Mouse (Mus musculus): ENCODE measurements around the gene Ifnar2. TPM values are rescaled to one million over a fixed set of nuclear protein-coding genes. Genes with fewer than 3 reads are reported as not detected.

Gene Ifnar2
- polyA plus RNA-seq, 1 experiment from 2014 or later = 33.5 TPM

DNA sequence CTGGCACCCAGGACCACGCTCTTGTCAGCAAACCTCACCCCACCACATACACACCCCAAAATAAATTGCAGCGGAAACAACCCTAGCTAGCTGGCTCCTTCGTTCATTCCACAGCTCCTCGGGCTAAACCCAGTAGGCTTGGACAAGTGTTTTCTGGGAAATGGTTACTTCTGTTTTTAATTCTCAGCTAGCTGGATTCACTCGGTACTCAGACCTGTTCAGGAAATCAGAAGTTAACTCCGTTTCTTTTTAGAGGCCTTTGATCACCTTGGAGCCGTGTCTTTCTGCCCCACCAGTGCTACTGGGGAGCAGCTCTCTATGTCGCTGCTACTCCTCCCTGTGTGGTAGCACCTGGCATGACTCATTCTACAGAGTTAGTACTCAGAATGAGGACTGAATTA is 70.6 kb downstream of the Ifnar2 start:
- no peaks in the 10 kb centered on the region for H3K9me3 ChIP-seq
- H3K4me2 ChIP-seq = no peak overlapping the region
- no peak overlapping the region for H3K4me3 ChIP-seq
- 82% methylated on average over 8 of the region's 8 CpGs for WGBS
- no peak for ATAC-seq (replicated peaks)
- no peaks in the 10 kb centered on the region for H3K4me1 ChIP-seq
- H3K27me3 ChIP-seq (replicated peaks) = no peaks in the 10 kb centered on the region
- H3K9ac ChIP-seq = no peak overlapping the region
- no peak overlapping the region for H3K27ac ChIP-seq
- no peaks in the 10 kb centered on the region for H3K36me3 ChIP-seq (replicated peaks)

DNA sequence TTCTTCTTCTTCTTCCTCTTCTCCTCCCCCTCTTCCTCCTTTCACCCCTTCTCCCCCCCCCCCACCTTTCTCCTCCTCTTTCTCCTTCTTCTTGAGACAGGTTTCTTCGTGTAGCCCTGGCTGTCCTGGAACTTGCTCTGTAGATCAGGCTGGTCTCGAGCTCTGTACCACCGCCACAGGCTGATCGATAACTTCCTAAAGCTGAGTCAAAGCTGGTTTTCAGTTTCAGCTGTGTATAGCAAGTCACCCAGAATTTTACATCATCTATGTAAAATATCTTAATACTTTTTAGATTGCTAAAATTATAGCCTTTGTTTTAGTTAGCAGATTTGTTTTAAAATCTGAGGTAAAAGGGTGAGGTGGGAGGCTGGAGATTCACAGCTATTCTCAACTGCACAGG is 72.3 kb downstream of the Ifnar2 start:
- H3K4me2 ChIP-seq = no peak overlapping the region
- H3K27ac ChIP-seq = no peak overlapping the region
- H3K9ac ChIP-seq = no peak overlapping the region
- H3K9me3 ChIP-seq = no peaks in the 10 kb centered on the region
- no peaks in the 10 kb centered on the region for H3K4me1 ChIP-seq
- no peak overlapping the region for H3K4me3 ChIP-seq
- H3K36me3 ChIP-seq (replicated peaks) = no peaks in the 10 kb centered on the region
- WGBS = 84% methylated on average over 4 of the region's 4 CpGs
- no peak for ATAC-seq (replicated peaks)
- H3K27me3 ChIP-seq (replicated peaks) = no peaks in the 10 kb centered on the region

DNA sequence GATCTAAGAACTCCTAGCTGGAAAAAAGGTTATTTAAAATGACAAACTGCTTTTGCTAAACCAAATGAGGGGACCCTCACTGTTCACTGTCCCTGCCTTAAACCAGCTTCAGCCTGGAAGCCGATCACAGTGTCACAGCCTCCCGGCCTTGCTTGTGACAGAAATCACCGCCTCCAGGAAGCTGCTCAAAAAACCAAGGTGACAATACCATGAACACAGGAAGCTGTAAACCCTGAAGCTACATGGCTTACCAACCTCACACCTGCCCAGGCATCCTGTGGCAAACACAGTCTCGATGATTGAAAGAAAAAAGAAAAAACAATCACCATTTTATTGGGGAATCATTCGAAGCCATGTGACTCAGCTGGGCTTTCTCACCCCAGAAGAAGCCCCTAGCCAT is 73.0 kb downstream of the Ifnar2 start:
- H3K36me3 ChIP-seq (replicated peaks) = no peaks in the 10 kb centered on the region
- H3K27me3 ChIP-seq (replicated peaks) = no peaks in the 10 kb centered on the region
- ATAC-seq (replicated peaks) = no peak
- WGBS = 85% methylated on average over 5 of the region's 5 CpGs
- no peak overlapping the region for H3K27ac ChIP-seq
- no peak overlapping the region for H3K4me3 ChIP-seq
- no peaks in the 10 kb centered on the region for H3K4me1 ChIP-seq
- H3K4me2 ChIP-seq = no peak overlapping the region
- no peak overlapping the region for H3K9ac ChIP-seq
- H3K9me3 ChIP-seq = no peaks in the 10 kb centered on the region

DNA sequence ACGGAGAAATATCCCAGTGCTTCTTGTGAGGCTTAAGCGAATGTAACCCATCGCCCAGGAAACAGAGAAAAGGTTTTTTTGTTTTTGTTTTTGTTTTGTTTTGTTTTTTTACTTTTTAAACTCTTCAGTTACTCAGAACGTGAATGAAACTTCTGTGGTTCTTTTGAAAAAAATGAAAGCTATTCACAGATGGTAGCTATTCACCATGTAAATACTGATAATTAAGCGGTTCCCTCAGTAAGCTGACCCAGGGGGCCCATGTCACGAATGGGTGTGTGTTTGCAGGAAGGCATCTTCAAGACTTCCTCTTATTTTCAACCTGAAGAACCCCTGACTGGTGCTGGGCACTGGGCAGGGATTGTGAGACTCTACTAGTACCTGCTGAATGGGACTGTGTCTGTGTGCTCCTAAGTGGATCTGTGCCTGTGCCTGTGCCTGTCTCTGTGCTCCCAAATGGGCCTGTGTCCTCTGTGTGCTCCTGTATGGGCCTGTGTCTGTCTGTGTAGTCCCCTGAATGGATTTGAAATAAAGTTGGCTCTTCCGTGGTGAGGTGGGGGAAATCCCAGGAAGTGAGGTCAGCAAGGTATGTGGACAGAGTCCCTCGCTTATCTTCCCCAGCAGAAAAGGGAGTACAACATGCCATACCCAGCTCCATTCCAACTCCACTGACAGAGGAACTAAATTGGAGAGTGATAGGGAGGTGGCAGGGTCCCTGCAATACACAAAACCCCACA is 74.4 kb downstream of the Ifnar2 start:
- H3K27ac ChIP-seq = no peak overlapping the region
- no peaks in the 10 kb centered on the region for H3K36me3 ChIP-seq (replicated peaks)
- H3K4me3 ChIP-seq = no peak overlapping the region
- no peaks in the 10 kb centered on the region for H3K4me1 ChIP-seq
- H3K9me3 ChIP-seq = no peaks in the 10 kb centered on the region
- WGBS = 84% methylated on average over 8 of the region's 8 CpGs
- H3K4me2 ChIP-seq = no peak overlapping the region
- H3K27me3 ChIP-seq (replicated peaks) = no peaks in the 10 kb centered on the region
- ATAC-seq (replicated peaks) = no peak
- no peak overlapping the region for H3K9ac ChIP-seq

DNA sequence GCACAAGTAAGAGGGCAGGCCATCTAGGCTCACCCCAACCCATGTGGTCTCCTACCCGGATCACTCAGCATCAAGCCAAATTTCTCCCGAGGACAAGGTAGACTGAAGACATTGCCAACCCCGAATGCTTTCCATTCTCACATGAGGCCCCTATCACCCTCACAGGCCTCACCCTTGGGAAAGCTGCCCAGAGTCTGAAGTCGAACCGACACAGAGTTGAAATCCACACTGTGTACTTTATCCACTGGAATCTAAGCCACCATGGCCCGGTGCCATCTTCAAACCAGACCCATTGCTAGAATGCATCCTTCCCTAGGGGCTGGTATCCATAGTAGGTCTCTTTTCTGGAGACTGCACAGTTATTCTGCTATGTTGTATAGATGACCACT is 74.9 kb downstream of the Ifnar2 start:
- ATAC-seq (replicated peaks) = no peak
- Histone ChIP-seq H3K9ac (no peak overlapping the region), H3K4me2 (no peak overlapping the region), H3K27me3 (replicated peaks) (no peaks in the 10 kb centered on the region), H3K4me1 (no peaks in the 10 kb centered on the region), H3K4me3 (no peak overlapping the region), H3K36me3 (replicated peaks) (no peaks in the 10 kb centered on the region), H3K9me3 (no peaks in the 10 kb centered on the region), H3K27ac (no peak overlapping the region)
- 82% methylated on average over 6 of the region's 6 CpGs for WGBS

DNA sequence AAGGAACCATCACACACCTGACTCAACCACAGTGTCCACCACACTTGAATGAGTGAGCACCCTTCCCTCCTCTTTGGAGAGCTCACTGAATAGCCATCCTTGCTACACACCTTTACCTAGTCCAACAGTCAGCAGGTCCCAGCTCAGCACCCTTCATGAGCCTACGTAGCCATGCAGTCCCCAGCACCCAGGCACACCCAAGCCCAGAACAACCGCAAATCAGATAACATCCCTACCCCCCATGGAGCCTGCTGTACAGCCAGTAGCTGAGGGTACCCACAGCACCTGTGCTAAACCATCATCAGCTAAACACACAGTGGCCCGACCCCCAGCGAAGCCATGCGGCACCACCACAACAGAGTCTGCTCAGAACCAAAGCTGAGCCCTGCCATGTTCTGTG is 75.5 kb downstream of the Ifnar2 start:
- Histone ChIP-seq H3K4me1 (no peaks in the 10 kb centered on the region), H3K4me3 (no peak overlapping the region), H3K36me3 (replicated peaks) (no peaks in the 10 kb centered on the region), H3K9ac (no peak overlapping the region), H3K4me2 (no peak overlapping the region), H3K9me3 (no peaks in the 10 kb centered on the region), H3K27ac (no peak overlapping the region), H3K27me3 (replicated peaks) (no peaks in the 10 kb centered on the region)
- 94% methylated on average over 5 of the region's 5 CpGs for WGBS
- ATAC-seq (replicated peaks) = no peak

DNA sequence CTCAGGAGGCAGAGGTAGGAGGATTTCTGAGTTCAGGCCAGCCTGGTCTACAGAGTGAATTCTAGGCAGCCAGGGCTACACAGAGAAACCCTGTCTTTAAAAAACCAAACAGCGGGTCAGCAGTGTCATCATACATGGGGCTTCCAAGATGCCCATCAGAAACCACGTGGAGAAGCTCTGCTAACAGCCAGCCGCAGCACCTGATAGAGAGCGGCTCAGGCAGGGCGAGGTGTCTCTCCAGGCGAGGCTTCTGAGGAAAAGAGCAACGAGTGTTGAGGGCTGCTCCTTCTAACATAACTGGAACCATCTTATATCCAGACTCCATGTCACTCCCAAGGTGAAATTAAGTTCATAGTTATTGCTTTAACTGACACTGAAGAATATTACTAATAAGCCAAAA is 76.3 kb downstream of the Ifnar2 start:
- no peak overlapping the region for H3K27ac ChIP-seq
- no peak overlapping the region for H3K4me2 ChIP-seq
- no peaks in the 10 kb centered on the region for H3K4me1 ChIP-seq
- 88% methylated on average over 7 of the region's 7 CpGs for WGBS
- H3K9ac ChIP-seq = no peak overlapping the region
- no peaks in the 10 kb centered on the region for H3K9me3 ChIP-seq
- H3K4me3 ChIP-seq = no peak overlapping the region
- no peaks in the 10 kb centered on the region for H3K27me3 ChIP-seq (replicated peaks)
- no peaks in the 10 kb centered on the region for H3K36me3 ChIP-seq (replicated peaks)
- no peak for ATAC-seq (replicated peaks)

DNA sequence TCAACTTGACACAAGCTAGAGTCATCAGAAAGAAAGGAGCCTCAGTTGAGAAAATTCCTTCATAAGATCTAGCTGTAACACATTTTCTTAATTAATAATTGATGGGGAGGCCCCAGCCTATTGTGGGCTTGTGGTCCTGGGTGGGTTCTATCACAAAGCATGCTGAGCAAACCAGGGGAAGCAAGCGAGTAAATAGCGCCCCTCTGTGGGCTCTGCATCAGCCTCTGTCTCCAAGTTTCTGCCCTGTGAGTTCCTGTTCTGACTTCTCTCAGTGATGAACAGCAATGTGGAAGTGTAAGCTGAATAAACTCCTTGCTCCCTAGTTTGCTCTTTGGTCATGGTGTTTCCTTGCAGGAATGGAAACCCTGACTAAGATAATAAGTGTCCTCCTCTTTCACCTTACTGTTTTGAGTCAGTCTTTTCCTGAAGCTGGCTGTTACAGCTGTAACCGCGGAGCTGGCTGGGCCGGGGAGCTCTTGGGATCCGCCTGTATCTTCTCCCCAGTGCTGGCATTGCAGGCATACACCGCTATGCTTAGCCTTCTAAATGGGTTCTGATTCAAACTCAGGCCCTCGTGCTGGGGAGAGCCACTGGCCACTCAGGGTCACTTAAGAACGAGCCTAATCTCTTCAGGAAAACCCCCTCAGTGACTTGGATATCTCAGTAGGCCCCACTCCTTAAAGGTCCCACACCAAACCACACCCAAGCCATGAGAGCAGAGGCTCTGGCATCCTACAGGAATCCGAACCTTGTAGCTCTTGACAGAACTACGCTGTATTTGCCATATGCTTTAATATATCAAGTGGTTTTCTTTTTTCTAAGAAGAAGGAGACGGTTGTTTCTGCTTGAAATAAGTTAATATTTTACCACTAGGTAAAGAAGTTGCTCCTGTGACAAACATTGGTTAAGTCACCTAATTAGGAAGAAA is 77.8 kb downstream of the Ifnar2 start:
- Histone ChIP-seq H3K27me3 (replicated peaks) (no peaks in the 10 kb centered on the region), H3K36me3 (replicated peaks) (no peaks in the 10 kb centered on the region), H3K4me3 (no peak overlapping the region), H3K9me3 (no peaks in the 10 kb centered on the region), H3K9ac (no peak overlapping the region), H3K27ac (no peak overlapping the region), H3K4me2 (no peak overlapping the region), H3K4me1 (no peaks in the 10 kb centered on the region)
- 84% methylated on average over 12 of the region's 12 CpGs for WGBS
- no peak for ATAC-seq (replicated peaks)

DNA sequence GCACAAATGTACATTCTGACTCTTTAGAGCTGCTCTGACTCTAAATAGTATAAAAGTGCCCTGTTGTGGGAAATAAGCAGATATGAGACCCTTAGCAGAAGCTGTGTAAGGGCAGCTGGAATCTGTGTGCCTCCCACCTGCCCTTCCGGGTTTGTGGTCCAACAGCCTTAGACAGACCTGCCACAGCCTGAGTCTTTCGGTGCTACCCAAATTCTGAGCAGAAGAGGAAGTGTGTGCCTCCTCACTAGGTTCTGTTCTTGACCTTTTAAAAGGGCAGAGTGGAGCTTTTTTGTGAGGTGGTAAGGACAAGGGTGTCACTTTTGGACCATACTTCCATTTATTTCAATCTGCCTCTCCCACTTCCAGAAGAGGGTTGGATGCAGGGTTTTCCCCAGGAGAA is 79.4 kb downstream of the Ifnar2 start:
- Histone ChIP-seq H3K36me3 (replicated peaks) (no peaks in the 10 kb centered on the region), H3K9ac (no peak overlapping the region), H3K4me3 (no peak overlapping the region), H3K9me3 (no peaks in the 10 kb centered on the region), H3K27me3 (replicated peaks) (no peaks in the 10 kb centered on the region), H3K4me2 (no peak overlapping the region), H3K27ac (no peak overlapping the region), H3K4me1 (no peaks in the 10 kb centered on the region)
- 84% methylated on average over 2 of the region's 2 CpGs for WGBS
- ATAC-seq (replicated peaks) = no peak

DNA sequence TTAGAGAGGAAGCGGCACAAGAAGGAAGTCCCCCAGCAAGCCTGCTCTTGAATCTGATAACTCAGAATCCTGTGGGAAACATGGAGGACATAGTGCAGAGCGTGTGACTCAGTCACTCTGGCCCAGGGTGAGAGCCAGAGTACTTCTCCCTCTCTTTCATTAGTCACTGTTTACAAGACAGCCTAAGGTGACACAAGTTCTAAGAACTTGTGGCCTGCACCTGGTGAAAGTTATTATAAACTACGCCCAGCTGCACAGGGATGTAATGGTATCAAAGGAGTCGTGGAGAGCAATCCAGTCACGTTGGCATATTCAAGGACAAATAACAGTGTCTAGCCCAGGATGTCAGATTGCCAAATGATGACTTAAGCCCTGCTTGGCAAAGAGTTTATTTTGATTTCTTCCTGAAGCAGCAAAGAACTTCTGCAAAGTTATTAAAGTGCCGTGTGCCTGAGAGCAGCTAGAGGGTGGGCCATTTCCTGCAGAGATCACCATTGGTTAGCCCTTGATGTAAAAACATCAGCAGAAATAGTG is 79.8 kb downstream of the Ifnar2 start:
- no peak overlapping the region for H3K27ac ChIP-seq
- WGBS = 80% methylated on average over 6 of the region's 6 CpGs
- H3K9ac ChIP-seq = no peak overlapping the region
- no peak overlapping the region for H3K4me3 ChIP-seq
- no peak for ATAC-seq (replicated peaks)
- no peaks in the 10 kb centered on the region for H3K36me3 ChIP-seq (replicated peaks)
- H3K4me2 ChIP-seq = no peak overlapping the region
- H3K9me3 ChIP-seq = no peaks in the 10 kb centered on the region
- no peaks in the 10 kb centered on the region for H3K27me3 ChIP-seq (replicated peaks)
- no peaks in the 10 kb centered on the region for H3K4me1 ChIP-seq

Measured in midbrain, embryonic 15.5 days (tissue).